Comparison of ENCODE assay signal across 8 mouse cellular contexts in the genomic region with DNA sequence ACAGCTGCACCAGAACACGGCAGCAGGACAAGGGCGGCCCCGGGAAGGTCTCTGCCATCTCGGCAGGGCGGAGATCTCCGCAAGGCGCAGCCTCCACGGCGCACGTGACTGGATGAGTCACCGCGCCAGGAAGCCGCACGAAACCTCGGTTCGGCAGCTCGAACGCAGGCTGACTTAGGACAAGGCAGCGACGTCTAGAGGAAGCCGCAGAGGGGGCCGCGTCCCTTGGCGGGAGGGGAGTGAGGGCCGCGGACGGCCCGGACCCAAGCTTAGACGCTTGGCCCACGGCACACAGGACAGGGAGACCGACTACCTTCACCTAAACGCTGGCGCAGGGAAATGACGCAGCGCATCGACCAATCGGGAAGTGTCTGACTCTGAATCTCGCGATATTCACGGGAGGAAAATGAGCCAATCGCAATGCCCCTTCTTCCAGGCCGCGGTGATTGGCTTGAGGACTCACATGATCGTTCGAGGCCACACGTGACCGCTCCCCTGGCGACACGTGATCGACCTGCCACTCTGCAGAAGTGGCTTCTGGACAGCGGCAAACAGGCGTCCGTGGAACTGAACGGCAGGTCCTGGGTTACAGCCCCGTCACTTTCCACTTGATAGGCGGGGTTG. TPM values are rescaled to one million over a fixed set of nuclear protein-coding genes. Genes with fewer than 3 reads are reported as not detected.
DNase-seq lines count a peak whose midpoint lies in the region; ATAC-seq lines count a peak whose summit lies in the region.

No protein-coding gene starts in this region.

- peak; percentile 95 to 98 for DNase-seq in adrenal gland, adult 18-20 months (ENCODE audit: low spot score in 2 of 2)
- DNase-seq in embryo, embryonic 11 days: peak; percentile 100
- peak; percentile 98 for DNase-seq in gastrocnemius, postnatal 25 days
- DNase-seq in intestine, embryonic 14.5 days (ENCODE audit: low spot score): peak; percentile 99
- DNase-seq in left cerebral cortex, postnatal 14 days (ENCODE audit: low spot score in 2 of 2): peak; percentile 100
- peak; percentile 99 for DNase-seq in mesoderm, embryonic 11.5 days (ENCODE audit: low read depth, low spot score)
- peak; percentile 99 for DNase-seq in right cerebral cortex, postnatal 36 days (ENCODE audit: low spot score in 2 of 2)
- peak; percentile 99 for DNase-seq in yolk sac, embryonic 10.5 days (ENCODE audit: low spot score)

- peak overlapping the region; percentile 78 for H3K4me3 ChIP-seq in intestine, embryonic 14.5 days (ENCODE audit: low read depth, low read length)

- peak overlapping the region; percentile 99 for H3K4me2 ChIP-seq in intestine, embryonic 14.5 days (ENCODE audit: low read length)

- no peaks in the 10 kb centered on the region for H3K36me3 ChIP-seq in intestine, embryonic 14.5 days (ENCODE audit: control insufficient read depth, insufficient read depth, low read length)

- H3K9ac ChIP-seq in intestine, embryonic 14.5 days (ENCODE audit: low read length): peak overlapping the region; percentile 88

- H3K4me1 ChIP-seq in intestine, embryonic 14.5 days (replicated peaks; ENCODE audit: control insufficient read depth, insufficient read depth, low read length): peaks cover 15% of the 10 kb centered on the region

- H3K27ac ChIP-seq in intestine, embryonic 14.5 days (ENCODE audit: low read depth): peak overlapping the region; percentile 91

- H3K9me3 ChIP-seq in intestine, embryonic 14.5 days (ENCODE audit: control insufficient read depth, low read length): no peaks in the 10 kb centered on the region

- H3K27me3 ChIP-seq in intestine, embryonic 14.5 days (replicated peaks; ENCODE audit: control insufficient read depth, insufficient read depth, low read length): no peaks in the 10 kb centered on the region

- ATAC-seq in intestine, embryonic 14.5 days (replicated peaks; ENCODE audit: low FRiP score, low TSS enrichment, low read depth): peak; percentile 96

- WGBS in intestine, embryonic 14.5 days: under 1% methylated on average over 56 of the region's 56 CpGs

- intact Hi-C loops in left cerebral cortex, postnatal 14 days (cut with DNase I): loop anchor here (5.0 kb wide), 1 partner anchor 139 kb away; no protein-coding TSS in a partner anchor

RNA-seq across cellular contexts. Expression of gene Dync1h1, which starts 9.9 kb away (rescaled TPM):
- 100 to 1,000 TPM; 122 to 124 TPM for total RNA-seq in adrenal gland, adult 18-20 months (2021)
- total RNA-seq in gastrocnemius, postnatal 25 days (2021): 10 to 100 TPM; 63.4 to 65.5 TPM
- polyA plus RNA-seq in intestine, embryonic 14.5 days (2014; fragmentation: Nextera tagmentation; extraction: Ambion mirVana): 65.6 and 67.3 TPM in 2 replicates
- 100 to 1,000 TPM; 318 to 323 TPM for total RNA-seq in left cerebral cortex, postnatal 14 days (2021)

Comparison
In these comparisons a context has a peak if more than half of its experiments do, and no peak if none do; other contexts are left out.
1. Peak in every context shown above with its lines: DNase-seq, ATAC-seq, H3K4me3 ChIP-seq and H3K27ac ChIP-seq.